Mouse (Mus musculus): ENCODE data around the gene Hist1h2ae. TPM values are rescaled to one million over a fixed set of nuclear protein-coding genes. Genes with fewer than 3 reads are reported as not detected.
"Not testable (repeated sequence)": the region's sequence is repeated elsewhere in the genome, so short reads cannot be mapped to it uniquely, and the experiment has no call there.

Gene Hist1h2ae
- total RNA-seq, 4 experiments from 2014 or later: 0.54 to 1.1 (median 0.88) TPM

- DNase-seq (ENCODE audit: low spot score in 2 of 2): no peak
Observed at GRCm38 (mm10) chr13:23584331-23584730, 13.3 kb upstream of the Hist1h2ae start.

- no peak for DNase-seq (ENCODE audit: low spot score in 2 of 2)
Observed at GRCm38 (mm10) chr13:23583387-23584068, 12.5 kb upstream of the Hist1h2ae start.

GRCm38 (mm10) chr13:23582219-23583056 lies 11.4 kb upstream of the Hist1h2ae start:
- DNase-seq (ENCODE audit: low spot score in 2 of 2): no peak

- DNase-seq (ENCODE audit: low spot score in 2 of 2): peak; percentile 88 to 90
Observed at GRCm38 (mm10) chr13:23581408-23582218, 10.6 kb upstream of the Hist1h2ae start, which contains the start of gene Hist1h4d. TSS of gene Hist1h4d (plus strand) at chr13:23581598.

- DNase-seq (ENCODE audit: low spot score in 2 of 2): no peak
Observed at GRCm38 (mm10) chr13:23577835-23578234, 6.8 kb upstream of the Hist1h2ae start.

GRCm38 (mm10) chr13:23576906-23577639 lies 6.1 kb upstream of the Hist1h2ae start:
- DNase-seq (ENCODE audit: low spot score in 2 of 2): no peak

GRCm38 (mm10) chr13:23576351-23576881 lies 5.4 kb upstream of the Hist1h2ae start:
- DNase-seq (ENCODE audit: low spot score in 2 of 2): no peak

GRCm38 (mm10) chr13:23575864-23576313 lies 4.9 kb upstream of the Hist1h2ae start:
- DNase-seq (ENCODE audit: low spot score in 2 of 2): not testable (repeated sequence)

GRCm38 (mm10) chr13:23575271-23575851 lies 4.3 kb upstream of the Hist1h2ae start, which contains the start of gene Hist1h3d:
TSS of gene Hist1h3d (plus strand) at chr13:23575763.
- DNase-seq (ENCODE audit: low spot score in 2 of 2): no peak

GRCm38 (mm10) chr13:23574546-23575170 lies 3.6 kb upstream of the Hist1h2ae start:
- not testable (repeated sequence) for DNase-seq (ENCODE audit: low spot score in 2 of 2)

- DNase-seq (ENCODE audit: low spot score in 2 of 2): peak; percentile 30 to 64
Observed at GRCm38 (mm10) chr13:23573898-23574524, 3.0 kb upstream of the Hist1h2ae start, which contains the start of the genes Hist1h2bf and Hist1h2ad. TSS of gene Hist1h2bf (minus strand) at chr13:23574196. TSS of gene Hist1h2ad (plus strand) at chr13:23574381.

GRCm38 (mm10) chr13:23573034-23573897 lies 2.2 kb upstream of the Hist1h2ae start:
- DNase-seq (ENCODE audit: low spot score in 2 of 2): not testable (repeated sequence)

- no peak for DNase-seq (ENCODE audit: low spot score in 2 of 2)
Observed at GRCm38 (mm10) chr13:23572218-23573033, 1.4 kb upstream of the Hist1h2ae start.

- not testable (repeated sequence) for DNase-seq (ENCODE audit: low spot score in 2 of 2)
Observed at GRCm38 (mm10) chr13:23571504-23572217, 641 bp upstream of the Hist1h2ae start.

- DNase-seq (ENCODE audit: low spot score in 2 of 2): not testable (repeated sequence)
Observed at GRCm38 (mm10) chr13:23570261-23571021, 579 bp downstream of the Hist1h2ae start.

- no peak for DNase-seq (ENCODE audit: low spot score in 2 of 2)
Observed at GRCm38 (mm10) chr13:23564482-23564881, 6.5 kb downstream of the Hist1h2ae start.
